Mouse (Mus musculus): ENCODE results near the gene Vsx1.

GRCm38 (mm10) chr2:150646411-150647121 lies 42.6 kb downstream of the Vsx1 start:
- TF ChIP-seq CTCF (IDR thresholded peaks at IDR 0.05; ENCODE audit: low read depth, low read length) (no peak), POLR2A (IDR thresholded peaks at IDR 0.05; ENCODE audit: insufficient read depth, low read length) (no peak)

Measured in ES-Bruce4 (cell line).